ENCODE assay signal across 10 mouse cellular contexts in the genomic region with DNA sequence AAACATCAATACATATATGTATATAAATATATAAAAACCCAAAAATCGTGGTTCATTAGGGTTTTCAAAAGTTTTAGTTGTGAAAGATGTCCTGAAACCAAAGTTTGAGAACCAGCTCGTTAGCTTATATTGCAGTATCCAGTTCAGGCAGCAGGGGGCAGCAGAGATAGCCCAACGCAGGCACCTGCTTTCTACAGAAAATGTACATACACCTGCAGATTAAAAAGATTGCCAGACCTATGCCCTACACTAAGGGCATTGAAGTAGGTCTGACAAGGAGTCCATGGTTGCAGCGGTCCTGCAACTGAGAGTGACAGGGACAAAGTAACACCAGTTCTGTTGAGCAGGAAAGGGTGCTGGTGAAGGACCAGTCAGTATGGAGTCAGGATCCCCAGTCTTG. TPM values are rescaled to one million over a fixed set of nuclear protein-coding genes. Genes with fewer than 3 reads are reported as not detected.
A peak's percentile ranks its signal among the peaks of the same experiment; 100 is the strongest.
DNase-seq lines count a peak whose midpoint lies in the region; ATAC-seq and TF ChIP-seq lines count a peak whose summit lies in the region.
"Had no signal": no experiment of that assay in that cellular context is flagged by ENCODE, and none has a peak within 500 bp of the region (broad histone marks: within the 10 kb centered on the region; RNA-seq: fewer than 3 reads in every experiment).

No protein-coding gene starts in this region.

- no peaks in the 10 kb centered on the region for H3K27me3 ChIP-seq in testis, adult 2 months (ENCODE audit: control insufficient read depth, insufficient read depth, low read length)
- H3K27me3 ChIP-seq in stomach, embryonic 16.5 days (ENCODE audit: control insufficient read depth, insufficient read depth, low read length), result no peaks in the 10 kb centered on the region
- H3K27me3 ChIP-seq: neural tube, embryonic 13.5 days had no signal

- H3K4me2 ChIP-seq in stomach, embryonic 16.5 days (ENCODE audit: low read depth, low read length), result no peak overlapping the region
- H3K4me2 ChIP-seq: heart, embryonic 13.5 days; neural tube, embryonic 13.5 days had no signal

- TF ChIP-seq POLR2A in testis, adult 2 months (IDR thresholded peaks at IDR 0.05; ENCODE audit: control insufficient read depth, low read depth, low read length), result no peak

- TF ChIP-seq CTCF in testis, adult 2 months (IDR thresholded peaks at IDR 0.05; ENCODE audit: control insufficient read depth, insufficient read depth, insufficient replicate concordance, low read depth, low read length), result peak; percentile 78; the same call in 1 of the 2 replicates
- TF ChIP-seq CTCF in layer of hippocampus, adult 2 months (conservative IDR thresholded peaks at IDR 0.05), result peak; percentile 96

- peaks cover 1% of the 10 kb centered on the region for H3K4me1 ChIP-seq in testis, adult 2 months (ENCODE audit: control insufficient read depth, insufficient read depth, low read length)
- H3K4me1 ChIP-seq in stomach, embryonic 16.5 days (ENCODE audit: control insufficient read depth, insufficient read depth, low read length), result no peaks in the 10 kb centered on the region

- H3K4me3 ChIP-seq in testis, adult 2 months (ENCODE audit: control insufficient read depth, low read depth, low read length), result no peak overlapping the region
- no peak overlapping the region for H3K4me3 ChIP-seq in layer of hippocampus, adult 2 months
- no peak overlapping the region for H3K4me3 ChIP-seq in stomach, embryonic 16.5 days (replicated peaks; ENCODE audit: low read length)
- H3K4me3 ChIP-seq: heart, embryonic 13.5 days; neural tube, embryonic 13.5 days had no signal

- peak; percentile 67 to 92 for DNase-seq in adrenal gland, adult (ENCODE audit: inconsistent age in 2 of 2, low spot score in 1 of 2)
- DNase-seq in adrenal gland, adult 8-10 months, result no peak
- DNase-seq in testis, postnatal 14 days (ENCODE audit: low spot score), result no peak
- peak; percentile 59 for DNase-seq in embryo, embryonic 11 days
- peak; percentile 67 to 87 for DNase-seq in layer of hippocampus, adult 2 months (ENCODE audit: low spot score in 2 of 2)

- H3K27ac ChIP-seq in testis, adult 2 months (ENCODE audit: control insufficient read depth, insufficient read depth, low read depth, low read length), result no peak overlapping the region
- H3K27ac ChIP-seq in layer of hippocampus, adult 2 months, result no peak overlapping the region
- H3K27ac ChIP-seq in stomach, embryonic 16.5 days (ENCODE audit: low read length), result no peak overlapping the region
- H3K27ac ChIP-seq: heart, embryonic 13.5 days; neural tube, embryonic 13.5 days had no signal

- H3K36me3 ChIP-seq in testis, adult 2 months (ENCODE audit: control insufficient read depth, insufficient read depth, low read length), result no peaks in the 10 kb centered on the region
- no peaks in the 10 kb centered on the region for H3K36me3 ChIP-seq in stomach, embryonic 16.5 days (ENCODE audit: control insufficient read depth, insufficient read depth, low read length)
- H3K36me3 ChIP-seq: heart, embryonic 13.5 days; neural tube, embryonic 13.5 days had no signal

- no peak overlapping the region for H3K9ac ChIP-seq in stomach, embryonic 16.5 days (ENCODE audit: low read length)
- H3K9ac ChIP-seq: heart, embryonic 13.5 days; neural tube, embryonic 13.5 days had no signal

- WGBS in stomach, embryonic 16.5 days, result 6% methylated on average over 4 of the region's 4 CpGs

- ATAC-seq in megakaryocyte, adult 5-6 weeks (ENCODE audit: poor library complexity, severe bottlenecking), result peak; percentile 72
- peak; percentile 52; the same call in 1 of the 2 replicates for ATAC-seq in stomach, embryonic 16.5 days (ENCODE audit: insufficient read depth, low FRiP score)

- H3K9me3 ChIP-seq in stomach, embryonic 16.5 days (replicated peaks; ENCODE audit: control insufficient read depth, low read length), result no peaks in the 10 kb centered on the region
- H3K9me3 ChIP-seq: heart, embryonic 13.5 days; neural tube, embryonic 13.5 days had no signal

RNA-seq across cellular contexts. Expression of a gene that starts 5.8 kb away (rescaled TPM):
- total RNA-seq in adrenal gland, adult 8-10 months (2022), result 10 to 100 TPM in 3 of 4 experiments, 1 to 10 TPM in 1; 9.2 to 16.4 (median 13.9) TPM
- polyA plus RNA-seq in testis, adult 2 months (2012; rRNA removed), result 9.9 and 11.1 TPM in 2 replicates
- total RNA-seq in layer of hippocampus, adult 2 months (2021), result 10 to 100 TPM; 20.8 to 24.3 TPM
- total RNA-seq in megakaryocyte, adult 5-6 weeks (2015), result 0.96 and 3.5 TPM in 2 replicates
- total RNA-seq in megakaryocyte, adult 5-6 weeks (2017), result 0.70 and 1.0 TPM in 2 replicates
- 17.1 and 19.6 TPM in 2 replicates for polyA plus RNA-seq in stomach, embryonic 16.5 days (2015; fragmentation: Nextera tagmentation; extraction: Ambion mirVana)

RNA-seq across cellular contexts. Expression of a gene that starts 22.4 kb away (rescaled TPM):
- total RNA-seq in adrenal gland, adult 8-10 months (2022), result 100 to 1,000 TPM; 127 to 266 (median 171) TPM
- polyA plus RNA-seq in testis, adult 2 months (2012; rRNA removed), result 17.8 and 18.8 TPM in 2 replicates
- 10 to 100 TPM; 20.7 to 21.1 TPM for total RNA-seq in layer of hippocampus, adult 2 months (2021)
- 0.23 and 0.76 TPM in 2 replicates for total RNA-seq in megakaryocyte, adult 5-6 weeks (2015)
- total RNA-seq in megakaryocyte, adult 5-6 weeks (2017), result 0.37 and 0.73 TPM in 2 replicates
- polyA plus RNA-seq in stomach, embryonic 16.5 days (2015; fragmentation: Nextera tagmentation; extraction: Ambion mirVana), result 1,327 and 1,379 TPM in 2 replicates

Comparison
In these comparisons a context has a peak if more than half of its experiments do, and no peak if none do; other contexts are left out.
1. DNase-seq: peak in adrenal gland, adult (2 of 2), embryo, embryonic 11 days (single experiment) and layer of hippocampus, adult 2 months (2 of 2); none in adrenal gland, adult 8-10 months (single experiment) and testis, postnatal 14 days (single experiment).
2. RNA of a gene that starts 22.4 kb away (total RNA-seq): 127 to 266 TPM in adrenal gland, adult 8-10 months and 20.7 to 21.1 TPM in layer of hippocampus, adult 2 months; 0.23 to 0.76 TPM in megakaryocyte, adult 5-6 weeks; every median in the first group is over 10 times any median in the second.